Mouse (Mus musculus): ENCODE data around the gene Cfap45.
A peak's percentile ranks its signal among the peaks of the same experiment; 100 is the strongest.

Gene Cfap45

DNA sequence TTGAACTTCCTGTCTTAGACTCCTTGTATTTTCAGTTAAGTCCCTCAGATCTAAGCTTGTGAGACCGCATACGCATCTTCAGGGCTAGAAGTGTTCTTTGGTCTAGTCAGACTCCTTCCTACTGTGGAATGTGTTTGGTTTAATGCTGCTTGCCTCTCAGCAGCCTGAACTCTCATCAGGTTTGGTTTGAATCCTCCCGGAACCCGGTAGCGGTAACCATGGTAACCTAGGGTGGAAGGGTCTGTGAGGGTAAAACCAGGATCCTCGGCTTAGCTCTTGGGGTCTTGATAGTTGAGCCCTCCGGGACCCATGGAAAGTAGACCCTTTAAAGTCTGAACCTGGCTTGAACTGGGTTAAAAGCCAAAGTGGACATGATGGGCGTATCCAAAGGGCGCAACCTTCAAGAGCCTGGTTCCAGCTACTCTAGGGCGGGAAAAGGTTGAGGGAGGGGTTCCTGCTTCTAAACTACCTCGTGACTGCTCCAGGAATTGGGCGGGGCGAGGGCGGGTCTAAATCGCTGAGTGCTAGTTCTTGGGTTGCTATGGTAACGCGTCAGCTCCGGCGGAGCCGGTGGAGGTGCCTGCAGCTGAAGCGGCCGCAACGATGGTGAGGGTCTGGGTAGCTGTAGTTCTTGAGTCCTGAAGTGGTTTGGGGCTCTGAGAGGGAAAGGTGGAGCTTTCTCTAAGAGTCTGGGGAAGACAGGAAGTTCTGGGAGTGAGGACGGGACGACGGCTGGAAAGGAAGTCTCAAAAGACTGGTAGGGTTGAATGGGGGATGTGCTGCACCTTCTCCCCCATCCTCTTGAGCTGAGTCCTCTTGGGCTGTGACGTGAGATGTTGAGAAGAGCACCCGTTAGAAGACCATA lies at the start of gene Cfap45:
TSS of gene Cfap45 (plus strand) at position 226 of the 865 bp plus-strand sequence.
- DNase-seq (ENCODE audit: extremely low spot score, low spot score) = peak; percentile 93

DNA sequence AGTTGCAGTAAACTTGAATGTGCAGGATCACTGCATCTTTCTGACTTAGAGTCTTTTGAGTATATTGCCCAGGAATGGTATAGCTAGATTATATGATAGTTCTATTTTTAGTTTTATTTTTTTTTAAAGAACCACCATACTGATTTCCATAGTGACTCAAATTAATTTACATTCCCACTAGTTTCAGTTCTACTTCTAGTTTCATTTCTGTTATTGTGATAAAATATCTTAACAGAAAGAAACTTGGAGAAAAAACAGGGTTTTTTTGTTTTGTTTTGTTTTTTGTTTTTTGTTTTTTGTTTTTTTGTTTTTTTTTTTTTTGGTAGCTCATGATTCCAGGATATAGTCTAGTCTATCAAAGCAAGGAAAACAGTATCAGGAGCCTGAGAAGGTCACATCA lies 47.7 kb upstream of the Cfap45 start:
- DNase-seq (ENCODE audit: extremely low spot score, low spot score) = no peak

DNA sequence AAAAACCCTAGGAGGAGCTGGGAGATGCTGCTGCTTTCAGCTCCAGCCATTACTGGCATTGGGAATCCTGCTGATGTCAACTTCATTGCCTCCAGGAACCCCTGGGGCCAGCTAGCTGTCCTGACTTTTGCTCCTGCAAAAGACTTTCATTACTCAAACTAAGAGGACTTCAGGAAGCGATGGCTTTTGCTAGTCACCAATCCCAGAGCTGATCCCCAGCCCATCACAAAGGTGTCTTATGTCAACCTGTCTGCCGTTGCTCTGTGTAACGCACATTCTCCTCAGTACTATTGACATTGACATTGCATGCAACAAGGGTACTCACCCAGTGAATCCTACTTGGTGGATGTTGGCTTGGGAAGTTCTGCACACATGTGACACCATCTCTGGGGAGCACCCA lies 46.4 kb upstream of the Cfap45 start:
- DNase-seq (ENCODE audit: extremely low spot score, low spot score) = no peak

DNA sequence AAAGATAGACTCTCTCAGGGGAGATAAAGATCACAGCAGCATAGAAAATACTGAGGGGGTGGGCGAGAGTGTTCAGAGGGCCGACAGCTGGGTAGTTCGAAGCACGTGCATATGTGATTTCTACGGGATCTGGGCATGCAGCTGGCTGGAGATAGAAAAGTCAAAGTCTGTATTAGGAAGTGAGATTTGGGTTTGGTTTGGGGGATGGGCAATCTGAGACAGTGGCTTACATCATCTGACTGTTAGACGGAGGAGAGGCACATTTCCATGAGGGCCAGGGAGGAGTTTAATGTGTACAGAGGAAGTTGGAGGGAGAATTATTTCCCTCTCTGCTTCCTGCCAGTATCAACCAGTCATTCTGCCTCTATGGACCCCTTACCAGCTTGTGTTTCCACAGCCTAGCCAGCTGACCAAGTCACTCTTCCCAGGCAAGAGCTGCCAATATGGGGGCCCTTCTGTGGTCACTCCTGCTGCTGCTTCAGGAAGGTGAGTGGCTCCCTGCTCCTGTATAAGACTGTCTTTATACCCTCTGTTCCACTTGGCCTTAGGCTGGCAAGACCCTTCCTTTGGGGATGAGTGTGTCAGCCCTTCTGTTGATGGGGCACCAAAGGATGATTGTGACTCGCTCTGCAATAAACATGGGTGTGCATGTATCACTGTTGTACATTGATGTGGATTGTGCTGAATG lies 45.4 kb upstream of the Cfap45 start, which contains the start of gene Slamf9:
TSS of gene Slamf9 (plus strand) at position 305 of the 688 bp plus-strand sequence.
- no peak for DNase-seq (ENCODE audit: extremely low spot score, low spot score)

DNA sequence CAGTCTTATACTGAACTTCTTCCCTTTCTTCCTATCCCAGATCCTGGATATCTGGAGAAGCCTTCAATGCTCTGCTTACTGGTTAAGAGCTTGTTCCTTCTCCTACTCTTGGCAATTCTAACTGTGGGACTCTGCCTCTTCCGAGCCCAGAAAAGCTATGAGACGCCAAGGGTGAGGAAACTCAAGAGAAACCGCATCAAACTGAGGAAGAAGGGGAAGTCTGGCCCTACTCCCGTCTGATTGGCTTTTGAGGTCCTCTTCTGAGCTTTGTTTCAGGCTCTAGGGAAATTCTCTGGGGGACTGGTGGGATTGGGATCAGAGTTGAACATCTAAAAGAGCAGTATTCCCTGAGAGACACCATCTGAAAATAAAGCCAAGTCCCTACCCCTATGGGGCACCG lies 42.6 kb upstream of the Cfap45 start:
- no peak for DNase-seq (ENCODE audit: extremely low spot score, low spot score)

DNA sequence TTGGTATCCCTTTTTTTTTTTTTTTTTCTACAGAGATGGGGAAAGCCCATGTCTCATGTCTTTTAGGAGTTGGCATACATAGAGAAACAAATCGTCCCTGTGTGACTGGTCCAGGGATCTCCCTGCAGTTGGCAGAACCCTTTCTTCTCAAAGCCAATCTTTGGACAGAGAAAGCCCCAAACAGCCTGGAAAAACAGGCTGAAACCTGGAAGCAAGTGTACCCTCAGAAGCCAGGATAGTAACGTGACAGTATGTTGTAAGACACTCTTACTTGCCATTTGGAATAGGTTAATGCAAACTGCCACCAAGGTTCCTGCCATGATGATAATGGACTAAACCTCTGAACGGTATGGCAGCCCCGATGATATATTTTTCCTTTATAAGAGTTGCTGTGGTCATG lies 40.2 kb upstream of the Cfap45 start:
- no peak for DNase-seq (ENCODE audit: extremely low spot score, low spot score)

DNA sequence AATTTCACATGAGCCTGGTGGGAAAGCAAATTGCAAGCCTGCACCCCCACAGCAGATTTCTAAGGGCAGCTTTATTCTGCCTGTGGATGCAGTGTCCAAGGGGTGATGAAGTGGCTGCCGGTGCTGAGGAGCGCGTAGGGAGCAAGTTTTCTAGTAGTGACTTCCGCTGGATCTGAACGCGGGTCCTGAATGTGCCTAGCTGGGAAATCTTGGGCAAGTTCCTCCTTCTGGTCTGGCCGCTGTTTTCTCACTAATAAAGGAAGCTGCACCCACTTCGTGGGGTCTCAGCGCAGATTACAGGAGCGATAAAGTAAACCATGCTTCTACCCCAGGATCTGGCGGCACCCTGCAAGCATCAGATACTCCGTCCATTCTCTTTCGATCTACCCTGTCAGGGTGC lies 39.5 kb upstream of the Cfap45 start:
- DNase-seq (ENCODE audit: extremely low spot score, low spot score) = no peak

DNA sequence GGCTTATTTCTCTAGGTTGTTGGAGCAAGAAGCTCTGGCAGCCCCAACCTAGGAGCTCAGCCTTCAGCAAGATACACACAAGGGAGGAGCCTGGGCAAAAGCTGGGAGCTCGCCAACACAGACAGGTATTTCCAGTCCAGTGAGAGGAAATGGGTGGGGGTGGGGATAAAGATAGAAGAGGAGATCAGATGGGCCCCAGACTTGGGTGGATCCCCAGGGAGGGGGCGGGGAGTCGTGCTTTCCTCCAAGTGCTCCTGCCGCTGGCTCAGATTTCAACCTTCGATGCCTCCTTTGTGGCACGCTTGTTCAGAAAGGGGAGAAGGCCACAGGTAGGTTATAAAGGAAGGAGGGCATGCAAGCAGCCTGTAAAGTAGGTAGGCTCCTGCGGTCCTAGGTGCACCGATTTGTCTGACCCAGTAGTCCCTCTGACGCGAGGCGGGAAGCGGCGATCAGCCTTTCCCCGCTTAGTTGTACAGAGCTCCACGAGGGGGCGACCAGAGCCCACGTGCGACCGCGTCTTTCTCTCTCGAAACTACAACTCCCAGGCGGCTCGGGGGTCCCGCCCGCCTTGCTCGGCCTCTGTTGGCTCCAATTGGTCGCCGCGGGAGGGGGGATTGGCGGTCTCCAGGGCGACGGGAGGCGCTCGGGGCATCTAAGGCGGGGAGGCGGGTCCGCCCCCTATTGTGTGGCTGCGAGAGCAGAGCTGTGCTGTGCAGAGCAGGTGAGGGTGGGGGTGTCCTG lies 38.9 kb upstream of the Cfap45 start, which contains the start of gene Igsf9:
TSS of gene Igsf9 (plus strand) at position 249 of the 741 bp plus-strand sequence.
- DNase-seq (ENCODE audit: extremely low spot score, low spot score) = peak; percentile 94

DNA sequence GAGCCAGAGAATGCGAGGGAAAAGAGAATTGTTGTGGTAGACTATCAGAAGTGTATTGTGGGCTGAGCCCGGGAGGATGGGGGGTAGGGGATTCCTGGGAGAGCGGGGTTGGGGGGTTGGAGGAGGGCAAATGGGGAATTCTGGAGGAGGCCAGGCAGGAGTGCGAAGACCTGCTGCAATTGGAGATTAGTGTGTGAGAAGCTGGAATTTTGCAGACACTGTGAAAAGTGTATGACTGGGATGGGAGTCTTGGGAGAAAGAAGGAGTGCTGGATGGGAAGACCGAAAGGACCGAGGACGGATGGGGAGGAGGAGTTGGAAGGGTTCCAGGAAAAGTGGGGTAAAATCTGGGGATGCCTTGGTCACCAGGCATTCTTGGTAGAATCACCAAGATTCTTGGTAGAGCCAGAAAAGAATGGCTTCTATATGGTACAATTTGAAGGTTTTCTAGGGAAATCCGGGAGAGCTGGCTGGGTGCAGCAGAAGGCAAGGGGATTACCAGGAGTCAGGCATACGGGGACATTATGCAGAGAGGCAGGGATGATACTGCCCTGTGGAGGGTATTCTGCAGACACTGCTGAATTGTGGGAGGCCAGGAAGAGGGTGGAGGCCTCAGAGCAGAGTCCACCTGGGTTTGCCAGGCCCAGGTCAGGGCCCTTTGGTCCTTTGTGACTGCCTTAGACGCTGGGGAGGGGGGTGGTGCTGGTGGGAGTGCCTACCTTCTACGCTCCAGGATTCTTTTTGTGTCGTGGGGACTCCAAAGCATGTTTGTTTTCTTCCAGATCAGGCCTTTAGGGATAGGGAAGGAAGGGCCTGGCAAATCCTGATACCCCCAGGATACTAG lies 37.9 kb upstream of the Cfap45 start:
- peak; percentile 23 for DNase-seq (ENCODE audit: extremely low spot score, low spot score)

DNA sequence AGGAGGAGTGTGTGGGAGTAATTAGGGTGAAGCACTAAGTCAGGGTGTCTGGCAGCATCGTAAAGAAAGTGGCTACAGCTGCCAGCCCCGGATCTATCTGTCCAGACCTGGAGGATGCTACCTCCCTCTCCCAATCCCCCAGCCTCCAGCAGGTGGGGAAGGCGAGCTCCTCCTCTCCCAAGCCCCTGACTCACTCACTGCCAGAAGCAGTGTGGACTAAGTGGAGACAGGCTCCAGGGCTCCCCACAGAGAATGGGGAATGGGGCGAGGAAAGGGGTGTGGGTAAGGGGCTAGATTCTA lies 37.3 kb upstream of the Cfap45 start:
- peak; percentile 32 for DNase-seq (ENCODE audit: extremely low spot score, low spot score)

DNA sequence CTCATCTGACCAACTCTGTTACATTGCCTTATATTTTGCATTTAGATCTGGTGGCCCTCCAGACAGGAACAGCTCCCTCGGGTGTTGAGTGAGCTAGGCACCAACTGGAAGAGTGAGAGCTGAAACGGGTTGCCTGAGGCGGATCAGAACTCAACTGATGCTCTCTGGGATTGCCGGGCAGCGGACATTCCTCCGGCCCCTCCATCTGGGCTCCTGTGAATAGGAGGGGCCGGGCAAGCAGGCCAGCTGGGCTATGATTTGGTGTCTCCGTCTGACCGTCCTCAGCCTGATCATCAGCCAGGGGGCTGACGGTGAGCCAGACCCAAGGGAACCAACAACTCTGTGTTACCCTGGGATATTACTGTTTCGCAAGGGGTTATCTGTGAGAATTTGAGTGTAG lies 36.4 kb upstream of the Cfap45 start:
- peak; percentile 29 for DNase-seq (ENCODE audit: extremely low spot score, low spot score)

DNA sequence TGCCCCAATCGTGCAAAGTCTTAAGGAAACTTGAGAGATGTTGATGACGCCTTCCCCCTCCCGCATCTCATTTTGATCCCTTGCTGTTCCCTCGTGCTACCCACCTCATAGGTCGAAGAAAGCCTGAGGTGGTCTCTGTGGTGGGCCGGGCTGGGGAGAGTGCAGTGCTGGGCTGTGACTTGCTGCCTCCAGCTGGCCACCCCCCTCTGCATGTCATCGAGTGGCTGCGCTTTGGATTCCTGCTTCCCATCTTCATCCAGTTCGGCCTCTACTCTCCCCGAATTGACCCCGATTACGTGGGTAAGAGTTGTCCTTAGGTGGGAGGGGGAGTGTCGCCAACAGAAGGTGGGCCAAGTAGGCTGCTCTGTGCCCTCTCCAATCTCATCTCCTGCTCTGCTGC lies 35.9 kb upstream of the Cfap45 start:
- DNase-seq (ENCODE audit: extremely low spot score, low spot score) = no peak

DNA sequence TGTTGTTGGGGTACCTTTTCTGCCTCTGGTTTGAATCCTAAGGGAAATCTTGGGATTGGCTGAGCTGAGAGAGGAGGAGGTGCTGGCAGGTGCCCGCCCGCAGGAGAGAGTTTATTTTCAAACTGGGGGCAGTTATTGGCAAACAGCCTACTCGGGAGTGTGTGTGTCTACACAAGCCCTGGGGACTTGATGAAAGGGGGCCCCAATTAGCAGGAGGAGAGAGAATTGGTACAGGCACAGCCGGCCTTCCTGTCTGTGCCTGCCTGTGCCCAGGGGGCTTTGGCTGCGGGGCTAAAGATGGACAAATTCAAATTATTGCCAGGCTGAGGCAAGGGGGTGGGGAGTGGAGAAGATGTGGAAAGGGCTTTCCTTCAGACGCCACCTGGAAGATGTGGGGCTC lies 34.8 kb upstream of the Cfap45 start:
- DNase-seq (ENCODE audit: extremely low spot score, low spot score) = no peak

DNA sequence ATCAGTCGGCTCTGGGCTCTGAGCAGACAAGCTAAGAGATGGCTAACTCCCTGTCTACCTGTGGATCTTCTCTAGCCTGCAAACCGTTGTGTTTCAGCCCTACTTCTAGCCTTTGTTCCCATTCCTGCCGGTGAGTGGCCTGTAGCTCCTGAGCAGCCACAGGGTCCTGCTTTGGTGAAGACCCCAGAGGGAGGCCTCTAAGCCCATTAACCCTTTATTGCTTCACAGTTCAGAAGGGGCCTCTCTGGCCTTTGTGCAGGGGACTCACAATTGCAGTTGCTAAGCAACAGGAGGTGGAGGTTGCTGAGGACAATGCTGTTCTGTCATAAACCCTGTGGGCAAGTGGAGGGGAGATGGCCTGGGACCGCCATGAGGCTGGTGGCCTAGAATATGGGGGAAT lies 34.4 kb upstream of the Cfap45 start:
- DNase-seq (ENCODE audit: extremely low spot score, low spot score) = peak; percentile 51

DNA sequence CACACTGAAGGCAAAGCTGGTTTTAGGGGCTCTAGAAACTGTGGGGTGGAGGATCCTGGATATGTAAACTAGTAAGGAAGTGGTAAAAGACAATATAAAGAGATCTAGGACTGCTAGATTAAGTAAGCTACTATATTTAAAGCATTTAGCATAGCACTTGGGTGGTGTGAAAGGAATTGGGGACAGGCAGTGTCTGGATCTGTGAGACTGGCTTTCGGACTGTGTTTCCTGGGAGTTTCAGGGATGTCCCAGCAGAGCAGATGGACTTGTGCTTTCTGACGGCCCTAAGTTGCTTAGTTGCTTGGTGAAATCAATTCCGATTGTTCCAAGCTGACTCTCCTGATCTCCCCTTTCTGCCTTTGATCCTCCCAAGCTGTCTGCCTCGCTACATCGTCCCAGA lies 34.0 kb upstream of the Cfap45 start:
- DNase-seq (ENCODE audit: extremely low spot score, low spot score) = no peak

DNA sequence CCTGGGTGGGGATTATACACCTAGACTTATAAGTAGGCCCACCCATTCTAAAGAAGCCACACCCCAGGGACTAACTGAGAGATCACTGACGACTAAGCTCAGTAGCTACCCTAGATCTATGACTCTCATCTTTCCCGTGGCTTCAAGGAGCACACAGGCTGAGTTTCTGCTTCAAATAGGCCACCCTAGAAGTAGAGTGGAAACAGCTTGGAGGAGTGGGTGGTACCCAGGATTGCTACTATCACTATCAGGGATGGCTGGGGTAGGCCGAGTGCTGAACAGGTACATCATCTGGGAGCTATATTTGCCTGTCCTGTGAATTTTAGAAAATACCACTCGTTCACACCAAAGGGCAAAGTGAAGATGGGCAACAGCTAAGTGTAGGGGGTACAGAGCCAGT lies 32.7 kb upstream of the Cfap45 start:
- no peak for DNase-seq (ENCODE audit: extremely low spot score, low spot score)

DNA sequence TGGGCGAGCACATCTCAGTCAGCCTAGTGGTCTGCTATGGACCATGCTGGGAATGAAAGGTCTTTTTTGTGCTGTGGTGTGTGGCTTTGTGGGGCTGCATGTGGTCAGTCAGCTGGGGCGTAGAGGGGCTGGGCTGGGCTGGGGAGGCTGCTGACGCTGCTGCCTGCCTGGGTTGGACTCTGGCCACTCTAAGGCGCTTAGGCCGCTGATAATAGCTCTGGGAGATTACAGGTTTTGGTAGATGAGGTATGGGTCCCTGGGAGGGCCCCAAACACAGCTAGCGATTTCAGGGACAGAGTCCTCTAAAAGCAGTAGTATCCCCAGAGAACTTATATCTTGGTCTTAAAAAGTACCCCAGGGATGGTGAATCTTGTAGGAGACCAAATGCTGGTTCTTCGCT lies 31.8 kb upstream of the Cfap45 start:
- no peak for DNase-seq (ENCODE audit: extremely low spot score, low spot score)

DNA sequence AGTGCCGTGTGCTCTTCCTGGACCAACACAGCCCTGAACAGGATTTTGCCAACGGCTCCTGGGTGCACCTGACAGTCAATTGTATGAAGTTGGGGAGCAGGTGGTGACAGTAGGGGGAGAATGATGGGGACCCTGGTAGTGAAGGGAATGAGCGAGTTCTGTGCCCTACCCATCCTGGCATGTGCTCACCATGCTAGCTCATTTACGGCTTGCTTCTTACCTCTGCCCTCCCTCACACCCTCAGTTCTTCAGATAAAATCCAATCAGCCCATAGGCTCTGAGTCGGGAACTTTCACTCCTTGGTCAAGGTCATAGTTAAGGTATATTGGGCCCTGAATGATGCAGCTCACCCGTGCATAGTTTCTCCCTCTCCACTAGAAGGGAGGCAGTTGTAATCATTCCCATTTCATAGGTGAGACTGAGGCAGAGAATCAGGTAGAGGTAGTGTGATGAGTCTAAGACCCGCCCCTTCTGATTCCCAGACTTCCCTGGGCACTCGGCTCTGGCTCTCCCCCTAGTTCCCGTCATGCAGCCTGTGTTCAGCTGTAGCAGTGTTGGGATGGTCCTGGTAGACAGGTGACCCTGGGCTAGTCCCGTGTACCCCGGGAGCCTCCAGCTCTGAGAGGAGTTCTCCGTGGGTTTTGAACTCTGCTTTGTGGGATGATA lies 30.9 kb upstream of the Cfap45 start:
- DNase-seq (ENCODE audit: extremely low spot score, low spot score) = no peak

DNA sequence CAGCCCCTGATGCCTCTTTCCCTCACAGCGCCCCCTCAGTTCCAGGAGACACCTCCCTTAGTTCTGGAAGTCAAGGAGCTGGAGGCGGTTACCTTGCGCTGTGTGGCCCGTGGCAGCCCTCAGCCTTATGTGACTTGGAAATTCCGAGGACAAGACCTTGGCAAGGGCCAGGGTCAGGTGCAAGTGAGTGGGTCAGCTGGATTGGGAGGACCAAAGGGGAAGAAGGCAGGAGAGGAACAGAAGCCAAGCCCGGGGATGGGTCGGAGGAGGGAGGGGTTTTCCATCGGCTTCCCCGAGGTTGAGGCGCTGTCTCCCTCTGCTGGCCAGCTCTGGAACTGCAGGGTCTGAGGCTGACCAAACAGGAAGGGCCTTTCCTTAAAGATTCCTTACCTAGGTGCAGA lies 30.3 kb upstream of the Cfap45 start:
- DNase-seq (ENCODE audit: extremely low spot score, low spot score) = peak; percentile 95

DNA sequence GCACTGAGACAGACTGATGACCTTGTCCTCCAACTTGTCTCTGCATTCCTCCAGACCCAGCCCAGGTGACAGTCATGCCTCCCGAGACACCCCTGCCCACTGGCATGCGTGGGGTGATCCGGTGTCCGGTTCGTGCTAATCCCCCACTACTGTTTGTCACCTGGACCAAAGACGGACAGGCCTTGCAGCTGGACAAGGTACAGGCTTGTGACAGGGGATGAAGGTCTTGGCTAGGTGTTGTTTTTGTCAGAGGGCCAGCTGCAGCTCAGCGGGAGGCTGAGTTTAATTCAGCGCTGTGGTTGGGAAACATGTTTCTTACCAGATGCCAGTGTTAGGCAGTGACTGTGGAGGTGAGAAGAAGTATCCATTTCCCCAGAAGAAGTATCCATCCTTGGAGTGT lies 28.6 kb upstream of the Cfap45 start:
- no peak for DNase-seq (ENCODE audit: extremely low spot score, low spot score)

DNA sequence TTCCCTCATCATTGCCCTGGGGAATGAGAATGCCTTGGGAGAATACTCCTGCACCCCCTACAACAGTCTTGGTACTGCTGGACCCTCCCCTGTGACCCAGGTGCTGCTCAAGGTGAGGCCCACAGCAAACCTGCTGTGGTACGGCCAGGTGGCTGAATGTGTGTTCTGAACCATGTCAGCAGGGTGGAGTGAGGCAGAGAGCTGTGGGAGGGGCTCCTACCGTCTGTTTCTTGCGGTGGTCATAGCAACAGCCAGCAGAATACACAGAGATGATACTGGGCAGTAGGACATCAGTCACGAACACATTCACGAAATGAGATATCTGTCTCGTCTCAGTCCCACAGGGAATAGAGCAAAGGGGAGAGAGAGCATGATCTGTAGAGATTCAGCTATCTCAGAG lies 27.1 kb upstream of the Cfap45 start:
- DNase-seq (ENCODE audit: extremely low spot score, low spot score) = no peak
